Mouse (Mus musculus): ENCODE results near the gene Ptpn7.

- TF ChIP-seq CTCF (IDR thresholded peaks at IDR 0.05; ENCODE audit: low read depth) (no peak), EP300 (IDR thresholded peaks at IDR 0.05; ENCODE audit: low read depth) (no peak)
These were observed 53.9 kb downstream of the Ptpn7 start for GRCm38 (mm10) chr1:135186427-135186826.
